Mouse (Mus musculus): Measurements from ENCODE around the gene Gm15294.

The Gm15294 gene

DNA sequence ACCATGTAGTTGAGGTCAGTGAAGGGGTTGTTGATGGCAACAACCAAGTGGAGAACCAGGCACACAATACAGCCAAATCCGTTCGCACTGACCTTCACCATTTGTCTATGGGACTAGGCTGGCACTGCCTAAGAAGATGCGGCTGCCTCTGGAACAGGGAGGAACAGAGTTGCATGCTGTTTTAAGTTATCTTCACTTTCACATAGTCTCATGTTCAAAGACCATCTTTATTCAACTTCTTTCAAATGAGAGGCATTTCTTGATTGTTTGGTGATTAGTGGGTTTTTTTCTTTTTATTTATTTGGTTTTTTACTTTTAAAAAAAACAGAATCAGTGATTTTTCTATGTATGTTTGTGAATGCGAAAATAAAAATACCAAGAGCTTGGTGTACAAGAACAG is at the start of gene Gm15294:
Gene Gm15294 (minus strand): TSS at position 101 of the 400 bp plus-strand sequence.
- no peak for DNase-seq (ENCODE audit: low spot score in 2 of 2)

DNA sequence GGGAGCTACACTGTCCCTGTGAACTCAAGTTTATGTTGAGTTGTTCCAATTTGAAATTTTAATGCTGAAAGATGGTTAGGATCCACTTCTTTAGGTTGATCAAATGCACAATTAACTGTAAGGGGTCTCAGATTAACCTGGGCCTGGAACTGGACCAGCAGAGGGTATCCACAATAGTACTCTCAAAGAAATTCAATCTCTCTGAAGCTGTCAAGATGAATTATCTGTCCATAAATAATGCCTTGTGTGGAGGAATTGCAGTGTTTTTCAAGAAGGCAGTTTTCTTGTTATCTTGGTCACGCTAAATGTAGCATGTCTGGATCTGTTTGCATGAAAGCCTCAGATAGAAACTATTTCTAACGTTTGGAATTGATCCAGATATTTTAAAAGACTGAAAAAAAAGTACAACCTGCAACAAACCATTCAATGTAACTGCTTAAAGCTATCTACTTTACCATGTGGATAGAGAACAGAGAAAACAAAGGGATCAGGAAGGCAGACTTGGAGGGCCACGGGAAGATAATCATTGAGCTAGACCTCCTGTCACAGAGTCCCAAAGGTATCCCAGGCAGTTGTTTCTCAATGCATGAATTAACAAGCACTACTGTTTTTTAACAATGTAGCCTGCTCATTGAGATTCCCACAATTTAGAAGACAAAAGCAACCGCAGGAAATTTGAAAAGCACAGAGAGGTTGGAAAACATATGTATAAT is 9.5 kb upstream of the Gm15294 start:
- DNase-seq (ENCODE audit: low spot score in 2 of 2) = no peak

DNA sequence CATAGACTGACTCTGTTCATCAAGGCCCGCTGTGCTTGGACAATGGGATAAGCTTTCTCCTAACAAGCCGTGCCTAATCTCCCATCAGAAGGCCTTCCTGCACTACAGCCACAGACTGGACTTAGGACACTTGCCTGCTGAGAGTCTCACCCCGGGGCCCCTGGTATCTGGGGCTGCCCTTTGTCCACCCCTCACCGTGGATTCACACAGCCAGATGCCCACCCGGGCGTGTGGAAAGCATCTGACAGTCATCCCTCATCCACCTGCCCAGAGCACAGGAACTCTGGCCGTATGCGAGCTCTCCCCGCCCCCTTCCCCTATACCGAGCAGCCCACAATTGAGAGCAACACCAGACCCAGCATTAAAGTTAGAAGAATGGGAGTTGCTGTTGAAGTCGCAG is 1.0 kb downstream of the Gm15294 start:
- DNase-seq (ENCODE audit: low spot score in 2 of 2) = no peak

DNA sequence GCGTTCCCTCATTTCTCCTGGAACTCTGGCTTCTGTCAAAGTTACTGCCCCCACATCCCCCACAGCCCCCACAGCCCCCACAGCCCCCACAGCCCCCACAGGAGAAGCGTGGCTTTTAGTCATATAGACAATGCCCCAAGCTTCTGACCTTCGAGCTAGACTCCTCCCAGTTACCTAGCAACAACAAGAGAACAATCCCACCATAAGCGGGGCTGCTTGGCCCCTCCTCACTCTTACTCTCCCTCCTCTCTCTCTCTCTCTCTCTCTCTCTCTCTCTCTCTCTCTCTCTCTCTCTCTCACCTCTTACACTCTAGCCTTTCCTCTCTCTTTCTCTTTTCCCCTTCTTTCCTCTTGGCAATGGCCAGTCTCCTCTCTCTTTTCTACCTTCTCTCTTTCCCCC is 1.4 kb downstream of the Gm15294 start:
- DNase-seq (ENCODE audit: low spot score in 2 of 2) = no peak

DNA sequence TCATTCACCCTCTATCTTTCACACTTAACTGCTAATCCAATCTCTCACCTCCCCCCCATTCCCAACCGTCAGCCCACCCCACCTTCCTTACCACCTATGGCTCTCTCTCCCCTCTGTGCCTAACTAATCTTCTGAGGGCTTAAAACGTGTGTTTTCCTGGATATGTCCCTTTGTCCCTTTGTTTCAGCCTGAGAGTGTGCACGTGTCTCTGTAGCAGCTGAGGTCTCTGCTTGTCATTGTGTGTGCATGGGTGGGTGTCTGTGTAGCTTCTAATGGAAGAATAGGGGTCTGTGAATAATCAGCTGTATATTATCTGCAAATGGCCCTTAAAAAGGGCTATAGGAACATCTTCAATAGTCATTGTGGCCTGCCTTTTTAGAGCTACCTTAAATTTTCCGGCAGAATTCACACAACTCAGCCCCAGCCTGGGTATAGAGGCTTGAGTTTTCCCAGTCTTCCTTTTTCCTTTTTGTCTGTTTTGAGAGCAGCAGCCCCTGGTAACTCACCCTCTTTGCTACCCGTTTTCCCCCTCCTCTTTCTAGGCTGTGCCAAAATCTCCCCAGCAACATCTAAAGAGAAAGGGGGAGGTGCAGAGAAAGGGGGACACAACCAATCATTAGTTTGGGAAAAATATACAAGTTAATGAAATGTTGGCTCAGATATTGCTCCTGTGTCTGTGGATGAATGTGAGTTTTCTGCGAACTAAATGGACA is 19.2 kb downstream of the Gm15294 start:
- no peak for DNase-seq (ENCODE audit: low spot score in 2 of 2)

Data from right cerebral cortex, postnatal 10 days (tissue).